Mouse (Mus musculus) liver, embryonic 14.5 days (tissue): Measurements from ENCODE around the gene Ctnnb1.

Experiments
- CTCF ChIP-seq: IDR thresholded peaks from 2 replicates; pipeline ENCODE4 v1.5.1; 2016; ENCODE audit warnings: antibody characterized with exemption, low read depth, control low read depth
- EP300 ChIP-seq: IDR thresholded peaks from 2 replicates; pipeline ENCODE4 v1.6.1; 2016; ENCODE audit warnings: antibody characterized with exemption, low read depth

DNA sequence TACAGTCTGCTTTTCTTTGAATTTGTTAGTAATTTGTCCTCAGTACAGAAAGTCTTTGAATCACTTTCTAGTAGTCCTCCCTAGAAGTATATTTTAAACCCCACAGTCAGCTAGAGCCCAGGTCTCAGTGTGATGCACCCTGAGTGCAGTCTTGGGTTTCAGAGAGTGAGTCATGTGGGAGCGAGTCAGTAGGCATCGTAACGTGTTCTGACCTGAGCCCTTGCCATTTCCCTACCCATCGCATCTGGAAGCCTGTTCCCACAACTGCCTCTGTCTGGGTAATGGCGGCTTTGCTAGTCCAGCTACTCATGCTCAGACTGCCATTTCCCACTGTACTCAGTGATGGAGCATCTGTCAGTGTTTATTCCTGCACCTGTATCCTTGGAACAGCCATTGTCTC, 29.0 kb downstream of the Ctnnb1 start:
- TF ChIP-seq EP300 = no peak
- no peak for TF ChIP-seq CTCF
